Mouse (Mus musculus): ENCODE measurements around the gene Trhde.

The Trhde gene

GRCm38 (mm10) chr10:114735678-114736077 lies 66.4 kb downstream of the Trhde start:
- DNase-seq = no peak

GRCm38 (mm10) chr10:114735111-114735510 lies 67.0 kb downstream of the Trhde start:
- DNase-seq = no peak

GRCm38 (mm10) chr10:114725591-114725990 lies 76.5 kb downstream of the Trhde start:
- no peak for DNase-seq

- DNase-seq = no peak
Observed at GRCm38 (mm10) chr10:114701791-114702190, 100.3 kb downstream of the Trhde start.

DNA sequence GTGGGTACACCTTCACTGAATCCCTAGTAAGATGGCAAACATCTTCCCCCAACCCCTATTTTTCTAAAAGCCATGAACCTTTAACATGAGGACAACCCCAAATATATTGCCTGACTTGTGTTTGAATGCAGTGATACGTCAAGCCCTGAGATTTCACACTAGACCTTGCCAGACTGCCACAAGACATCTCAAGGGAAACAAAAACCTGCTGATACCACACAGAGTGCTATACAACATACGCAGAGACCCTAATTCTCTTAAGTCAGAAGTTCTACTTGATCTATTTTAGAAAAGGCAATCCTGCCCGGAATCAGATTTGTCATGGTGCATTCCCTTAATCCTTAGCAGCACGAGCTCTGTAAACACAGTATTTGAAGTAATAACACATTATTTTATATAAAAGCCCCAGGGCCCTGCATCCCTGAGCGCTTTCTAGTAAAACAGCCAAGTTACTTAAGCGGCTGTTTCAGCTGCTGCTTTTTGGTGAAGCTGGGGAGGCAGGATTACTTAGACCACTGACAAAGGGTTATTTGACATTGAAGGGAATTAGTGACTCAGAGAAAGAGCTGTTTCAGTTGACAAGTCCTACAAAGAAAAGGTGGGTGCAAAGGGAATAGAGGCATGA lies 130.2 kb downstream of the Trhde start:
- no peak for DNase-seq

DNA sequence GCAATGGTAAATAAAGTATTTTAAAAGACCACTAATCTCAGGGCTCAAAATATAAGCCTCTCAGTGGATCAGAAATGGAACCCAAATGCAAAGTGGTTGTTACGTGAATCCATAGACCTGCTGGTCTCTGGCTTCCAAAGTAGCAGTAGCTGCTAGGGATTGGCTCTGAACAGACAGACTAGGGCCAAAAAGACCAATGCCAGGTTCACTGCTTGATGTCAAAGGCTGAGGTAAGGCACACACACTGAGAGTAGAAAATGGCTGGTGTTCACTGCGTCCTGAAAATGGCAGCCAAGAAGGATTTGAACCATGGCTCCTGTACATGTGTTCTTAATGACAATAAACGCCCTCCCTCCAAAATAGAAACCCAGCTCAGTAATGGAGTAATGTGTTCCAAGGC lies 209.1 kb downstream of the Trhde start:
- no peak for DNase-seq

- DNase-seq = peak; percentile 29
Observed at GRCm38 (mm10) chr10:114578926-114579325, 223.2 kb downstream of the Trhde start.

- DNase-seq = no peak
Observed at GRCm38 (mm10) chr10:114567891-114568290, 234.2 kb downstream of the Trhde start.

DNA sequence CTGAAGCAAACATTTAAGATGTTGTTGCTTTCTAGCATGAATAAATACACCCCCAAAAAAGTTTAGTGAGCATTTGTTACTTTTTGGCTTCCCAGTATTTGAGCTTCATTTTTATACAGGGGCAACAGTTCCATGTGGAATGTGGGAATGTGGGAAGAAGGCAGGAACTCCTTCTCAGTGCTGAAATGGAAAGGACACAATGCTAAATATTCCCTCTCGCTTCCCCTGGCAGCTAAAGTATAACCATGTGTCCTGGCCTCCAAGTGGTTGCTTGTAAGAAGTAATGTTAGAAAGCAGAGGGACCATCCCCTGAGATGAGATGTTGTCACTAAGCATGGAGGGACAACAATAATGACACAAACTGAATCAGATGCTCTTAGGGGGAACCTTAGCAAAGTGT lies 292.9 kb downstream of the Trhde start:
- no peak for DNase-seq

DNA sequence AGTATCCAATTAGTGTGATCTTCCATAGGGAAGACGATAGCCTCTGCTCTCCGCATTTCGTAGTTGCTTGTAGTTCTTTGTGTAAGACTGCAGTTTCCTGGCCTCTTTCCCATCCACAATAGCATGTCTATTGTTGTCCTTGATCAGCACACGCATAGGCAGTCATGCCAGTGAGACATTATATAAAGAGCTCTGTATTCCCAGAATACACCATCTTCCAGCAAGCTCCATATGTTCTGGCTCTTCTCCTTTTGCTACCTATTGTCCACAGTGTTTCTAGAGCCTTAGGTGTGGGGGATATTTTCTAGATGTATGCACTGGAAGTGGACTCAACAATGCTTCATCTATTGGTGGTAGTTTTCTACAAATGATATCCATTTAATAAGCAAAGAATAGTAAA lies 313.3 kb downstream of the Trhde start:
- no peak for DNase-seq

GRCm38 (mm10) chr10:114455591-114455990 lies 346.5 kb downstream of the Trhde start:
- DNase-seq = no peak

DNA sequence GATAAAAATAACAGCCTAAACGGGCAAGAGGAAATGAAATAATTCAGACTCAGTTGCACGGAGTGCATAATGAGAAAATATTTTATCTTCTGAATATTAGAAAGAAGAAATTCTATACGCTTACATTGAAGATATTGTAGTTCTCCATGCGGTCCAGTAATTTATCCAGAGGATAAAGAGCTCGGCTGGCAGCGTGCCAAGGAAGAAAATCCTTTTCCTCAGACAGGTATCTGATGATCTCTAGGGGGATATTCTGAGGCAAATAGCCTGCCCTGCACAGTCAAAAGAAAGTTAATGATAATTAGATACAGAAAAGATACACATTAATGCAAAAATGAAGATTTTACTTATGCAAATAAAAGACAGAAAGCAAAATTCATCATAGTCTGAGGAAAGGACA lies 354.0 kb downstream of the Trhde start:
- DNase-seq = peak; percentile 3

- no peak for DNase-seq
Observed at GRCm38 (mm10) chr10:114418956-114419530, 383.1 kb downstream of the Trhde start.

DNA sequence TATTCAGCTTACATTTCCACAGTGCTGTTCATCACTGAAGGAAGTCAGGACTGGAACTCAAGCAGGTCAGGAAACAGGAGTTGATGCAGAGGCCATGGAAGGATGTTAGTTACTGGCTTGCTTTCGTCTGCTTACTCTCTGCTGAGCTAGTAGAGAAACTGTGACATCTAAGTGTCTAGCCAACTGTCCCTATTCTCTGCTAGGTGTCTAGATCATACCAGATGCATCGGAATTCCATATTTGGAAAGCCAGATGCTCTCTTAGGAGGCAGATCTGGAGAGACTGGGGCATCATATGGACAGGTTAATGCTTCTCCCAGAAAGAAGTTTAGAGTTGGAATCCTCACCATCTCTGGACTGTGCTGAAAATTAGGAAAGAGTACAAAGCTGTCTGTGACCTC lies 386.4 kb downstream of the Trhde start:
- no peak for DNase-seq

- DNase-seq = no peak
Observed at GRCm38 (mm10) chr10:114405260-114405659, 396.8 kb downstream of the Trhde start.

DNA sequence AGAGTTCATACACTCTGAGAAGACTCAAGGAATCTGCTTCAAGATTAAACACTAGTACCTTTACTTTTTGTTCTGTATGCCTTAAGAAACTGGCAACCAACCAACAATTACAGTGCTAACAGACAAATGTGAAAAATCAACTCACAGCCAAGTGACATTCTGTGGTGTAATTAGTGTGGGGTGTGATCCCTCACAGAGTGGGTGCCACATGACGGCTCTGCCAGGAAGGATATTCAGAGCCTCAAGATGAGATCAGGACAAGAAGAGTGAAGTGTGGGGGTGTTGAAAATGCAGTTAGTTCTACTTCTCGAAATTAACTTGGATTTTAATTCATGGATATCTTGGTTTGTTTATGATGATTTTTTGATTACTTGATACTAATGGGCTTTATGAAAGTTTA lies 398.3 kb downstream of the Trhde start:
- DNase-seq = no peak

GRCm38 (mm10) chr10:114370804-114371203 lies 431.3 kb downstream of the Trhde start:
- DNase-seq = no peak

- no peak for DNase-seq
Observed at GRCm38 (mm10) chr10:114363442-114363841, 438.7 kb downstream of the Trhde start.

- no peak for DNase-seq
Observed at GRCm38 (mm10) chr10:114362631-114363030, 439.5 kb downstream of the Trhde start.
